Mouse (Mus musculus) intestine, embryonic 14.5 days (tissue): ENCODE measurements at regions not wholly inside any gene's neighbourhood (a gene's known extent, or its start where the extent isn't known, plus 50 kb on each side); places are given as distances from the start of the nearest gene placed in this dataset.

ENCODE experiments used
- ATAC-seq: fragments of 200-750 bp; cut with Nextera tagmentation; replicated peaks from 2 replicates; pipeline ENCODE4 v1.8.0; 2017; ENCODE audit warnings: low read depth, moderate number of reproducible peaks, moderate TSS enrichment, moderate library complexity; ENCODE audit not compliant: low FRiP score, low TSS enrichment
- DNase-seq: peaks from one replicate; pipeline ENCODE4 v3.0.0-alpha.2; 2018; ENCODE audit warnings: low spot score
- H3K27ac ChIP-seq: fragments of 300-500 bp; sonication (generic); 2 replicates; pipeline ENCODE4 v1.5.1; 2014; ENCODE audit warnings: low read depth, mild to moderate bottlenecking, control low read depth
- H3K27me3 ChIP-seq: fragments of 300-500 bp; sonication (generic); replicated peaks from 2 replicates; pipeline ENCODE4 v1.6.1; 2014; ENCODE audit warnings: low read length, control low read depth; ENCODE audit not compliant: control insufficient read depth, insufficient read depth
- H3K36me3 ChIP-seq: fragments of 300-500 bp; sonication (generic); 2 replicates; pipeline ENCODE4 v1.6.1; 2014; ENCODE audit warnings: low read length, control low read depth; ENCODE audit not compliant: control insufficient read depth, insufficient read depth
- H3K4me1 ChIP-seq: fragments of 300-500 bp; sonication (generic); replicated peaks from 2 replicates; pipeline ENCODE4 v1.6.1; 2014; ENCODE audit warnings: low read length, control low read depth, mixed read lengths; ENCODE audit not compliant: control insufficient read depth, insufficient read depth
- H3K4me2 ChIP-seq: fragments of 300-500 bp; sonication (generic); 2 replicates; pipeline ENCODE4 v1.6.1; 2014; ENCODE audit warnings: low read length
- H3K4me3 ChIP-seq: fragments of 300-500 bp; sonication (generic); 2 replicates; pipeline ENCODE4 v1.5.1; 2014; ENCODE audit warnings: low read depth, low read length, control low read depth, mixed read lengths
- H3K9ac ChIP-seq: fragments of 300-500 bp; sonication (generic); 2 replicates; pipeline ENCODE4 v1.6.1; 2014; ENCODE audit warnings: mild to moderate bottlenecking, low read length
- H3K9me3 ChIP-seq: fragments of 300-500 bp; sonication (generic); 2 replicates; pipeline ENCODE4 v1.6.1; 2016; ENCODE audit warnings: low read length, control low read depth; ENCODE audit not compliant: control insufficient read depth
- WGBS: fragments of 180-500 bp; shearing (Covaris S2); extraction: QIAGEN DNeasy Blood & Tissue Kit; methylation state at CpG from one replicate; pipeline ENCODE4 v1.1.7; 2014; 5-methylcytosine and 5-hydroxymethylcytosine counted together

DNA sequence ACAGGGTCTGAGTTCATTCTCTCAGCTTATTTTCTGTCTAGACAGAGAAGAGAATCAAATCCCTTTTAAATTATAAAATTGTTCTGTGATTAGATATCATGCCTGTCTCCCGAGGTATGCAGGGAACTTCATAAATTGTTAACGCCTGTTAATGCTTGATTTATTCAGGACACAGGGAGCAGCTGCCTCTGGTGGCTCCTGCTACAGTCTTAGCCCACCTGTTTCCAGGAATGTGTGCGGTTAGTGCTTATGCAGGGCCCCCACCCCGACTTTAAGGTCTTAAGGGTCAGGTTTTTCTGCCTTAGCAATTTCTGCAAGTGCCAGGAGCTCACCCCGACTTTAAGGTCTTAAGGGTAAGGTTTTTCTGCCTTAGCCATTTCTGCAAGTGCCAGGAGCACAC lies 54.7 kb upstream of the Ghitm start:
- DNase-seq: no peak
- H3K27ac ChIP-seq: no peak overlapping the region
- H3K9me3 ChIP-seq: no peaks in the 10 kb centered on the region
- H3K4me3 ChIP-seq: no peak overlapping the region
- H3K27me3 ChIP-seq: no peaks in the 10 kb centered on the region
- ATAC-seq: no peak
- H3K9ac ChIP-seq: no peak overlapping the region
- 72% methylated on average over 5 of the region's 5 CpGs for WGBS
- H3K4me2 ChIP-seq: no peak overlapping the region
- H3K4me1 ChIP-seq: no peaks in the 10 kb centered on the region
- no peaks in the 10 kb centered on the region for H3K36me3 ChIP-seq
